ENCODE assay signal across 8 mouse cellular contexts in the genomic region with DNA sequence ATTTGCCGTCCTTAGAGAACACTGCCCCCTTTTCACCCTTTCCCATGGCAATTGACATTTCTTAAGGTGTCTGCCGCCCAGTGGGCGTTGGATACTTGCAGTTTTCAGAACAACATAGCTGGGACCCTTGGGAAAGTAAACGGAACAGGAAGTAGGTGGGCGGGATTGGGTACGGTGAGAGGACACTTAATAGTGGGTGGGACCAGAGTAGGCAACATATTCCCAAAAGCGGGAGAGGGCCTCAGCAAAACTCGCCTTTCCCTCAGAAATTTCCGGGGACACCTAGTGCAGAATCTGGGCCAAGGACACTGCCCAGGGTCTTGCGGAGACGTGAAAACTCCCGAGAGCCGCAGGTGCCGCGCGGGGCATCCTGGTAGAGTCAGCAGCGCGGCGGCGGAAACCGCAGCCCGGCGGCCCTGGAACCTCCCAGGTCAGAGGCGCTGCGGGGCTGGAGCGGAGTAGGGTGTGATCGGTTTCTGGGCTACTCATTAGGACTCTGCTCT. TPM values are rescaled to one million over a fixed set of nuclear protein-coding genes. Genes with fewer than 3 reads are reported as not detected.
DNase-seq lines count a peak whose midpoint lies in the region; ATAC-seq lines count a peak whose summit lies in the region.

No protein-coding gene starts in this region.

- under 1% methylated on average over 27 of the region's 27 CpGs for WGBS in hindbrain, embryonic 14.5 days

- H3K27me3 ChIP-seq in hindbrain, embryonic 14.5 days (ENCODE audit: control insufficient read depth, insufficient read depth, low read length): no peaks in the 10 kb centered on the region

- H3K36me3 ChIP-seq in hindbrain, embryonic 14.5 days (replicated peaks; ENCODE audit: control insufficient read depth, insufficient read depth): peaks cover 14% of the 10 kb centered on the region; the same call in 1 of the 2 replicates

- peak; percentile 55 for DNase-seq in T-cell, adult 2 months (ENCODE audit: low spot score)
- peak; percentile 78 to 80 for DNase-seq in cerebellum, postnatal 25 days
- peak; percentile 37 to 38 for DNase-seq in frontal cortex, postnatal 25 days (ENCODE audit: low spot score in 2 of 2)
- peak; percentile 80 for DNase-seq in hindbrain, embryonic 14.5 days (ENCODE audit: low spot score)
- DNase-seq in layer of hippocampus, postnatal 36 days: peak; percentile 65 to 69
- DNase-seq in lung, postnatal 36 days: peak; percentile 90
- DNase-seq in retina, postnatal 1 day: peak; percentile 93
- peak; percentile 63 for DNase-seq in urinary bladder, adult 2 months (ENCODE audit: low spot score)

- H3K9ac ChIP-seq in hindbrain, embryonic 14.5 days: peak overlapping the region; percentile 84

- H3K9me3 ChIP-seq in hindbrain, embryonic 14.5 days (ENCODE audit: control insufficient read depth, low read length): no peaks in the 10 kb centered on the region

- peak overlapping the region; percentile 67 for H3K4me3 ChIP-seq in hindbrain, embryonic 14.5 days (replicated peaks; ENCODE audit: low read length)

- peak; percentile 98 for ATAC-seq in hindbrain, embryonic 14.5 days (ENCODE audit: low FRiP score)

- H3K4me2 ChIP-seq in hindbrain, embryonic 14.5 days (replicated peaks): peak overlapping the region; percentile 54

- peaks cover 15% of the 10 kb centered on the region for H3K4me1 ChIP-seq in hindbrain, embryonic 14.5 days (replicated peaks; ENCODE audit: control insufficient read depth, insufficient read depth, low read length)

- peak overlapping the region; percentile 79 for H3K27ac ChIP-seq in hindbrain, embryonic 14.5 days

RNA-seq across cellular contexts. Expression of a gene that starts 3.0 kb away (rescaled TPM):
- polyA plus RNA-seq in hindbrain, embryonic 14.5 days (2014; fragmentation: Nextera tagmentation; extraction: Ambion mirVana): 7.9 and 11.6 TPM in 2 replicates
- 1 to 10 TPM; 3.9 to 4.6 TPM for total RNA-seq in layer of hippocampus, postnatal 36 days (2021)
- 4.4 and 4.6 TPM in 2 replicates for polyA plus RNA-seq in urinary bladder, adult 2 months (2012; rRNA removed)

RNA-seq across cellular contexts. Expression of a gene that starts 26.0 kb away (rescaled TPM):
- 13.4 and 13.8 TPM in 2 replicates for polyA plus RNA-seq in hindbrain, embryonic 14.5 days (2014; fragmentation: Nextera tagmentation; extraction: Ambion mirVana)
- 10 to 100 TPM in 1 of 2 experiments, 1 to 10 TPM in 1; 8.2 to 10.0 TPM for total RNA-seq in layer of hippocampus, postnatal 36 days (2021)
- polyA plus RNA-seq in urinary bladder, adult 2 months (2012; rRNA removed): 6.8 and 8.3 TPM in 2 replicates

RNA-seq across cellular contexts. Expression of a gene that starts 41.9 kb away (rescaled TPM):
- polyA plus RNA-seq in hindbrain, embryonic 14.5 days (2014; fragmentation: Nextera tagmentation; extraction: Ambion mirVana): 23.8 and 24.2 TPM in 2 replicates
- total RNA-seq in layer of hippocampus, postnatal 36 days (2021): 1 to 10 TPM; 4.5 to 6.4 TPM
- 3.2 and 3.5 TPM in 2 replicates for polyA plus RNA-seq in urinary bladder, adult 2 months (2012; rRNA removed)

Comparison
In these comparisons a context has a peak if more than half of its experiments do, and no peak if none do; other contexts are left out.
1. Peak in every context shown above with its lines: DNase-seq, ATAC-seq, H3K4me3 ChIP-seq and H3K27ac ChIP-seq.
2. DNase-seq: peak in every context shown above with its lines; median percentile 93 in retina, postnatal 1 day; 90 in lung, postnatal 36 days; 80 in hindbrain, embryonic 14.5 days; 79 in cerebellum, postnatal 25 days; 67 in layer of hippocampus, postnatal 36 days; 63 in urinary bladder, adult 2 months; 55 in T-cell, adult 2 months; 38 in frontal cortex, postnatal 25 days.